Mouse (Mus musculus) left cerebral cortex, adult 2 months (tissue): ENCODE measurements around the gene Btc. TPM values are rescaled to one million over a fixed set of nuclear protein-coding genes. Genes with fewer than 3 reads are reported as not detected.

Experiments
- DNase-seq, 2 experiments: peaks; one replicate each; pipeline ENCODE4 v3.0.0; 2021 to 2022; ENCODE audit warnings: low spot score in 2 of 2, mixed read lengths in 1 of 2; ENCODE audit errors: extremely low spot score in 1 of 2
- H3K27ac ChIP-seq: fragments of 200-600 bp; 2 replicates; pipeline ENCODE4 v1.8.1; 2022
- H3K4me3 ChIP-seq: fragments of 200-600 bp; 2 replicates; pipeline ENCODE4 v1.8.1; 2022
- CTCF ChIP-seq: fragments of 200-600 bp; IDR thresholded peaks from 2 replicates; pipeline ENCODE4 v1.8.1; 2022; ENCODE audit warnings: antibody characterized with exemption, mild to moderate bottlenecking, moderate library complexity
- intact Hi-C: fragments of 180-260 bp; cut with DNase I; formaldehyde crosslinking; loops from one replicate; pipeline ENCODE4 v1.15.1; 2025
- total RNA-seq, 2 experiments: library from RNA; stranded (reverse); gene quantifications; 2 replicates each; pipeline ENCODE4 v1.2.3; 2021

The Btc gene
- total RNA-seq, 2 experiments from 2014 or later, result 0.30 to 0.50 TPM

DNA sequence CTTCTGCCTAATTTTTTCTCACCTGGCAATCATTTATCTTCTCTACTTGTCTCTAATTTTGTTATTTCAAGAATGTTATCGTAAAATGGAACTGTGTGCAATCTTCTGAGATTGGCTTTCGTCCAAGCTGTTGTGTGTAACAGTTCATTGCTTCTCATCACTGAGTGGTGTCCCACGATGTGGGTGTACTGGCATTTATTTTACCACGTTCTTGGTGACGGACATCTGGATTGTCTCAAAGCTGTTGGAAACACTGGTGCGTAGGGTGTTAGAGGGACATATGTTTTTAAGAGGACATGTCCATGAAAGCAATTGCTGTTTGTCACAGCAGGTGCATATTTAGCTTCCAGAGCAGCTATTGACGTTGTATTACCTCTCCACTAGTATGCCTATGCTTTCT is 94.2 kb downstream of the Btc start:
- Histone ChIP-seq H3K4me3 (no peak overlapping the region), H3K27ac (no peak overlapping the region)
- TF ChIP-seq CTCF, result no peak
- intact Hi-C loops, result loop anchor here (1.0 to 10.0 kb wide), 3 partner anchors 271 to 644 kb away; no protein-coding TSS in a partner anchor
- peak; percentile 13 to 14 for DNase-seq

DNA sequence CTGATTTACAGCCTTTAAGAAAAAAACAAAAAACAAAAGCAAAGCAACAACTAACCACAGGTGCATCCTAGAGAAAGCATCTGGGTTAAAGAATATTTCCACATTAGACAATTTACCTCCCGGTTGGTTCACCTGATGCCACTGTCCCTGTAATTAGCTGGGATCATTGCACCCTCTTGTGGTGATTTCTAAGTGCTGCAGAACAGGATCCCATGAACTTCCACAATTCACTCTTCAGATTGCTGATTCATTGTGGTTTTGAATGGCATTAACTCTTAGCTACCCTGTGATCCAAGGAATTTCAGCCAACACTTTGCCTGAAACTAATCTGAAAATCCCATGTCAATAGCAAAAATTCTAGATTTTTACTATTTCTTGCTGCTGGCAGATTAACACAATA is 94.9 kb downstream of the Btc start:
- TF ChIP-seq CTCF, result peak; percentile 83
- DNase-seq, result peak; percentile 33 to 60
- intact Hi-C loops, result loop anchor here (1.0 to 10.0 kb wide), 4 partner anchors 271 to 643 kb away; no protein-coding TSS in a partner anchor
- Histone ChIP-seq H3K27ac (no peak overlapping the region), H3K4me3 (no peak overlapping the region)

Other genes starting within 250 kb of the Btc start
- gene Parm1, start 114.6 kb upstream of the Btc start, total RNA-seq, result 10 to 100 TPM; 40.3 to 41.5 TPM